Mouse (Mus musculus): ENCODE measurements around the gene 2310022B05Rik.

2310022B05Rik gene

DNA sequence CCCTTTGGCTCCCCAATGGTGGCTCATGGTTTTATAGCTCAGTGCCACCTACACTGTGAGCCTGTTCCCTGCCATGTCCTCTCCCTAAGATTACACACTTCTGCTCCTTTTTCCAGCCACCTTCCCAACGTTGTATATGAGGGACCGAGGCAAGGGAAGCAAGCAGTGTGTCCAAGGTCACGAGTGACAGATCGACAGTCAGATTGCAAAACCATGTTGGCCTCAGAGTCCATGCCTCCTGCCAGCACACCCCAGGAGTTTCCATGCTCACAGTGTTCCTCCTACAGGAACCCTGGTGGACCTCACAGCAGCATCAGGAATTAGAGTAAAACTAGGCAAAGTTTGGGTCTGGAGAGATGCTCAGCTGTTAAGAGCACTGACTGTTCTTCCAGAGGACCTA lies 73.8 kb downstream of the 2310022B05Rik start:
- DNase-seq = no peak

GRCm38 (mm10) chr8:124586556-124586955 lies 76.6 kb downstream of the 2310022B05Rik start:
- DNase-seq = no peak

All from B cell, adult 2 months (primary cell).